Mouse (Mus musculus) ES-E14 (cell line): Measurements from ENCODE around the gene Mtfmt.

Experiments
- HCFC1 ChIP-seq: IDR thresholded peaks from 2 replicates; pipeline ENCODE4 v1.6.1; 2012; ENCODE audit warnings: low read length, inconsistent platforms, borderline replicate concordance; ENCODE audit not compliant: insufficient read depth
- MAFK ChIP-seq: IDR thresholded peaks from 2 replicates; pipeline ENCODE4 v1.6.1; 2014; ENCODE audit warnings: mild to moderate bottlenecking, low read depth, low read length, inconsistent platforms; ENCODE audit not compliant: insufficient read depth

DNA sequence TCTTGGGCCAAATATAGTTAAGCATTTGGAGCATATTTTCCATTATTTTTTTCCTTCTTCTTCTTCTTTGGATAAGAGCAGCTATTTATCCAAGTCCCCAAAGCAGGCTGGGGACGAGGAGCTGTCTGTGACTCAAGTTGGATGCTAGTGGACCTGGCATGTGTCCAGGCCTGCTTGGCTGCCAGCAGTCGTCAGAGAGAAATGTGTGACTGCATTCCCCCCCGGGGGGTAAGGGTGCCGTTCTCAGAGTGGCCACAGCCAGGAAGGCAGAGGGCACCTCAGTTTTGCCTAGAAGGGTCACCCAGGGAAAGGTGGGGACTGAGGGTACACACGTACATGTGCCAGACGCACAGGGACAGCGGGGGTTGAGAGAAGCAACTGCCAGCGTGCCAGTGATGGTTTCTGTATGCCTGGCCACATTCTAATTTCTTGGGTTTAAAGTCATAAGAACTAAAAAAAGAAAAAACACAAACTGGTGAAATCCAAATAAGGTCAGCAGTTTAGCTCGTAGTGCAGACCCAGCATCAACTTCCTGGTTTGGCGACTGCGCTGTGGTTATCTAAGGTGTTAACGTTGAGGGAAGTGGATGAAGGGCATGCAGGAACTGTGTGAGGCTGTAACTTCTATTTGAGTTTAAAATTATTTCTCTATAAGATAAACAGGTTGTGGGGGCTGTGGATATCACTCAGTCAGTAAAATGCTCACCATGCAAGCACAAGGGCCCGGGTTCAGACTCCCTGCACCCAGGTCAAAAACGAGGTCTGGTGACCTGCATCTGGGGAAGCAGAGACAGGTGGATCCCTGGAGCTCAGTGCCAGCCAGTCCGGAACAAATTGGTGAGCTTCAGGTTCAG, 31.0 kb upstream of the Mtfmt start:
- TF ChIP-seq HCFC1 (no peak), MAFK (no peak)
